Mouse (Mus musculus) heart, adult 2 months (tissue): ENCODE measurements at regions not wholly inside any gene's neighbourhood (a gene's known extent, or its start where the extent isn't known, plus 50 kb on each side); places are given as distances from the start of the nearest gene placed in this dataset.

Experiments
- CTCF ChIP-seq: fragments of 200-600 bp; IDR thresholded peaks from 2 replicates; pipeline ENCODE4 v1.8.1; 2022; ENCODE audit warnings: antibody characterized with exemption, mild to moderate bottlenecking, moderate library complexity
- EP300 ChIP-seq: fragments of 200-500 bp; IDR thresholded peaks from 2 replicates; pipeline ENCODE4 v1.6.1; 2011; ENCODE audit warnings: low read depth, low read length, control low read depth; ENCODE audit not compliant: insufficient read depth
- POLR2A ChIP-seq: fragments of 200-500 bp; IDR thresholded peaks from 2 replicates; pipeline ENCODE4 v1.6.1; 2011; ENCODE audit warnings: mild to moderate bottlenecking, low read depth, low read length, control low read depth; ENCODE audit not compliant: insufficient read depth

DNA sequence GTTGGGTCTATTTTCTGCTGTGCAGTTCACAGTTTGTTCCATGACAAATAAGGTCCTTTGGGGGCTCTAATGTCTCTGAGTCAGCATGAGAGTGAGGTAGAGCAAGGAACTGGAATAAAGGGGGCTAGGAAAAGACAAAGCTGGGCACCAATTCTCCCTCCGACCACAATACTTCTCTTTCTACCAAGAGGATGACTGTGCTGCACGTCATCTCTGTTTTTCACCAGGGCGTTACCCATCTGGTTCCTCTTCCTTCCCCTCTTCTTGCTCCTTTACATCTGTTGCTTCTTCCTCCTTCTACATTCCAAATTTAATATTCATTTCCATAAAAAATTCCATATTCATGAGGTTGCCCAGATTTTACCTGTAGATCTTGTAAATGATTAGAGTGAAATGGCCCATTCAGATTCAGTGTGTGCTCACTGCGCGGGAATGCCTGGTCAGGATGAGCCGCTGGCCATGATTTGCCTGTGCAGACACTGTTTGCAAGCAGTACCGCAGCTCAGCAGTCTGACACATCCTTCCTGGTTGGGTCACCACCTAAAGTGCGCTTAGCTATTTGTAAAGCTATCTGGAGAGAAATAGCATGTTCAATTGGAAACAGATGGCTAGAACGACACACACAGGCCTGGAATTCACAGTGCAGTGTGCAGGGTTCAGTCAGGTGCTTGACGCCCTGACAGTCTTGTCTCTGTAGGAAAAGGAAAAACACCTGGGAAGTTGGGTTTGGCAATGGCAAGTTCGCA lies 216.7 kb upstream of the Dkk2 start:
- TF ChIP-seq CTCF (no peak), POLR2A (no peak), EP300 (no peak)
